Comparison of ENCODE assay signal across 7 mouse cellular contexts in the genomic region with DNA sequence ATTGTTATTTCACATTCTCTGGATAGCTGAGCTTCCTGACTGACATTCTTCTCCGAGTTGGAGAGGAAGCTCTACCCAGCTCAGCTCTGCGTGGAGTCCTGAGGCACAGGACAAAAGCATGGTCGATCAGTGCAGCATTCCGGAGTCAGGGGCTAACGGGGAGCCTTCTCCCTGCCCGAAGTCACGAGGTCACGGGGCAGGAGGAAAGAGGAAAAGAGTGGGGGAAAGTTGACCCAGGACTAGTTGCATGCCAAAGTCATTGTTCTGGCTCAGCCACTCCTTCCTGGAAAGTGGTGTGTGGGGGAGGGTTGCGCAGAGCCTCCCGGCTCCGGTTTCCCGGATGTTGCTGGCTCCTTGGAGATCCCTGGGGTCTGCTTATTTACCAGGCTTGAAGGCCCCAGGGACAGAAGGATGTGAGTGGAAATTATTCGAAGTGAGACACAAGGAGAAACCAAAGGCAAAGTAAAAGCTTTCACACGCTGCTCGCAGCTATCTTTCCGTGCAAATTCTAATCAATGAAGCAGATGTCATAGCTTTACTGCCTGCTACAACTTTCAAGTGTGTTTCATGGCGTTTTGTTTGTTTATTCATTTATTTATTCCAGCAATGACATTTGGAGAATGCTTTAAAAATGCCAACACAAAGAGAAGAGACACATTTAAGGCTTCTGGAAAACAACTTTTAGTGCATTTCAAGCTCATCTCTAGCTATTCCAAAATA.
A peak's percentile ranks its signal among the peaks of the same experiment; 100 is the strongest.
DNase-seq lines count a peak whose midpoint lies in the region; TF ChIP-seq lines count a peak whose summit lies in the region.

No protein-coding gene starts in this region.

- peak overlapping the region; percentile 93 for H3K27ac ChIP-seq in kidney, adult 2 months (ENCODE audit: insufficient read depth, low read depth, low read length)

- 6% methylated on average over 17 of the region's 17 CpGs for WGBS in kidney, adult 2 months

- no peaks in the 10 kb centered on the region for H3K27me3 ChIP-seq in kidney, adult 2 months (replicated peaks; ENCODE audit: control insufficient read depth, insufficient read depth, low read length)

- H3K4me1 ChIP-seq in kidney, adult 2 months (ENCODE audit: control insufficient read depth, insufficient read depth, low read length) = peaks cover 15% of the 10 kb centered on the region

- no peak for TF ChIP-seq CTCF in kidney, adult 2 months (conservative IDR thresholded peaks at IDR 0.05; ENCODE audit: insufficient read depth, insufficient read length, low read depth, low read length)

- H3K36me3 ChIP-seq in kidney, adult 2 months (ENCODE audit: control insufficient read depth, insufficient read depth, low read length) = no peaks in the 10 kb centered on the region

- peak; percentile 18 to 38 for DNase-seq in adrenal gland, adult 18-20 months (ENCODE audit: low spot score in 2 of 2)
- DNase-seq in embryo, embryonic 9.5 days (ENCODE audit: extremely low spot score) = peak; percentile 84
- DNase-seq in heart, adult 9 months (ENCODE audit: low spot score in 2 of 2) = peak; percentile 91 to 93
- DNase-seq in kidney, adult 2 months = peak; percentile 90
- DNase-seq in lung, adult 18-20 months = peak; percentile 74 to 81
- peak; percentile 52 for DNase-seq in ovary, postnatal 14 days (ENCODE audit: low spot score)
- DNase-seq in frontal cortex, postnatal 25 days (ENCODE audit: low spot score in 2 of 2) = no peak

- H3K4me3 ChIP-seq in kidney, adult 2 months (ENCODE audit: insufficient read depth, low read depth, low read length) = peak overlapping the region; percentile 6; the same call in 1 of the 2 replicates

- no peak for TF ChIP-seq POLR2A in kidney, adult 2 months (IDR thresholded peaks at IDR 0.05; ENCODE audit: low read depth, low read length)

Comparison
In these comparisons a context has a peak if more than half of its experiments do, and no peak if none do; other contexts are left out.
1. DNase-seq: peak in adrenal gland, adult 18-20 months (2 of 2), embryo, embryonic 9.5 days (single experiment), heart, adult 9 months (2 of 2), kidney, adult 2 months (single experiment), lung, adult 18-20 months (2 of 2) and ovary, postnatal 14 days (single experiment); none in frontal cortex, postnatal 25 days (0 of 2).